Mouse (Mus musculus): Measurements from ENCODE around the gene Olfr1275. TPM values are rescaled to one million over a fixed set of nuclear protein-coding genes. Genes with fewer than 3 reads are reported as not detected.

Gene Olfr1275
- not detected in 2 replicates for polyA plus RNA-seq (2014; fragmentation: Nextera tagmentation; extraction: Ambion mirVana)

DNA sequence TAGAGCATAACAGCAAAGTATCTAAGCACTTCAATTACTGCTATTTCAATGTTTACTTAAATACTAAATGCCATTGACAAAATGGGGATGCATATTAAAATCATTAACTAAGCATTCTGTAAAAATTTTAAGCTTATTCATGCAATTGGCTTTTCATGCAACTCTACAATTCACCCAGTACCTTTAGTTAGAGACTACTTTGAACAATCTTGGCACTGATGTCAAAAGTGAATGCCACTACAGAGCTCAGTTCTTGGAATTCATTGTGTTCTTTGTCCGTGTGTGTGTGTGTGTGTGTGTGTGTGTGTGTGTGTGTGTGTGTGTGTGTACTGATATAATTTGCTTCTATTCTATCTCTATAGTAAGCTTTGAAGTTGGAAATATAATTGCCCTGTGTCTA is at the start of gene Olfr1275:
TSS of gene Olfr1275 (minus strand) at position 101 of the 400 bp plus-strand sequence.
- Histone ChIP-seq H3K36me3 (ENCODE audit: control insufficient read depth, insufficient read depth, low read length) (no peaks in the 10 kb centered on the region), H3K9me3 (ENCODE audit: control insufficient read depth, low read depth, low read length) (no peaks in the 10 kb centered on the region), H3K27me3 (ENCODE audit: control insufficient read depth, insufficient read depth, low read length) (no peaks in the 10 kb centered on the region), H3K4me2 (replicated peaks; ENCODE audit: low read depth, low read length) (no peak within 1 kb of the TSS), H3K4me3 (ENCODE audit: low read depth, low read length) (no peak within 1 kb of the TSS), H3K9ac (replicated peaks; ENCODE audit: low read depth, low read length) (no peak within 1 kb of the TSS), H3K27ac (ENCODE audit: low read length) (no peak within 1 kb of the TSS), H3K4me1 (ENCODE audit: control insufficient read depth, insufficient read depth, low read length) (no peaks in the 10 kb centered on the region)
- ATAC-seq (ENCODE audit: insufficient number of reproducible peaks, insufficient read depth, low FRiP score, low read depth), result no peak
- 89% methylated on average over 1 of the region's 1 CpGs for WGBS

DNA sequence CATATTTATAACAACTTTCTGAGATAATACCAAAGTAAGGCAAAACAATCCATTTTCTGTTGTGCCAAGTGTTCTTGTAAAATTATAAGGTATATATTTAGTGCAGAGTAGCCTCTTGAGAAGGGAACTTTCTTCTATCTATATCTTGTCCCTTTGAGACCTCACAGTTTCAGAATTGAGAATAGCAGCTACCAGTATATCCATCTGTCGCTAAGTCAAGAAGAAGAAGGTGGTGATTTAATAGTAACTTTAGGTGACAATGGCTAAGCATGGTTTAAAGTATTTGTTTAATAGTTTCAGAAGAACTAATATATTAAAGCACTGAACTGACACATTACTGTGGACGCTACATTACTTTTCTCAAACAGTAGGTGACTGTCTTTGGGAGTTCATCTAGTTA is 38.9 kb upstream of the Olfr1275 start, which contains the start of gene Olfr1277:
TSS of gene Olfr1277 (minus strand) at position 101 of the 400 bp plus-strand sequence.
- Histone ChIP-seq H3K4me3 (ENCODE audit: low read depth, low read length) (no peak within 1 kb of the TSS), H3K36me3 (ENCODE audit: control insufficient read depth, insufficient read depth, low read length) (no peaks in the 10 kb centered on the region), H3K27ac (ENCODE audit: low read length) (no peak within 1 kb of the TSS), H3K9me3 (ENCODE audit: control insufficient read depth, low read depth, low read length) (no peaks in the 10 kb centered on the region), H3K4me2 (replicated peaks; ENCODE audit: low read depth, low read length) (no peak within 1 kb of the TSS), H3K27me3 (ENCODE audit: control insufficient read depth, insufficient read depth, low read length) (no peaks in the 10 kb centered on the region), H3K9ac (replicated peaks; ENCODE audit: low read depth, low read length) (no peak within 1 kb of the TSS), H3K4me1 (ENCODE audit: control insufficient read depth, insufficient read depth, low read length) (no peaks in the 10 kb centered on the region)
- ATAC-seq (ENCODE audit: insufficient number of reproducible peaks, insufficient read depth, low FRiP score, low read depth), result no peak
- WGBS, result 79% methylated on average over 2 of the region's 2 CpGs

DNA sequence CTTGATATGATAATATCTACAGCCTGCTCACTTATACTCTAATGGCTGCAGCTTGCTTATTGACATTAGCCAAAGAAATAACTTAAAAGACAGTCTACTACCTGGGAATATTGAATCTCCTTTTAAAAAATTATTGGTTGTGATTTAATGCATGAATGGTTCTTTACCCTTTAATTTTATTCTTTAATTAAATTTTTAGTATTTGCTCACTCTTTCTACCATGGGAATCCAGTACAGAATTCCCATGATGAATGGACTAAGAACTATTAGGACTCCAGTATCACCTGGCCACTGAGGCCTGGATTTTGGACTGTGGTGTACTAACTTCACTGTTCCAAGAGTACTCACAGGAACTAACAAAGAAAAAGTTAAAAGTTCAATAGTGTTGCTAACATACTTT is 19.1 kb upstream of the Olfr1275 start, which contains the start of gene Olfr1276:
TSS of gene Olfr1276 (plus strand) at position 301 of the 400 bp plus-strand sequence.
- no peak within 1 kb of the TSS for H3K4me2 ChIP-seq (replicated peaks; ENCODE audit: low read depth, low read length)
- H3K9ac ChIP-seq (replicated peaks; ENCODE audit: low read depth, low read length), result no peak within 1 kb of the TSS
- H3K27ac ChIP-seq (ENCODE audit: low read length), result no peak within 1 kb of the TSS
- H3K9me3 ChIP-seq (ENCODE audit: control insufficient read depth, low read depth, low read length), result no peaks in the 10 kb centered on the region
- no peaks in the 10 kb centered on the region for H3K27me3 ChIP-seq (ENCODE audit: control insufficient read depth, insufficient read depth, low read length)
- no peak for ATAC-seq (ENCODE audit: insufficient number of reproducible peaks, insufficient read depth, low FRiP score, low read depth)
- H3K36me3 ChIP-seq (ENCODE audit: control insufficient read depth, insufficient read depth, low read length), result no peaks in the 10 kb centered on the region
- H3K4me3 ChIP-seq (ENCODE audit: low read depth, low read length), result no peak within 1 kb of the TSS
- H3K4me1 ChIP-seq (ENCODE audit: control insufficient read depth, insufficient read depth, low read length), result no peaks in the 10 kb centered on the region

DNA sequence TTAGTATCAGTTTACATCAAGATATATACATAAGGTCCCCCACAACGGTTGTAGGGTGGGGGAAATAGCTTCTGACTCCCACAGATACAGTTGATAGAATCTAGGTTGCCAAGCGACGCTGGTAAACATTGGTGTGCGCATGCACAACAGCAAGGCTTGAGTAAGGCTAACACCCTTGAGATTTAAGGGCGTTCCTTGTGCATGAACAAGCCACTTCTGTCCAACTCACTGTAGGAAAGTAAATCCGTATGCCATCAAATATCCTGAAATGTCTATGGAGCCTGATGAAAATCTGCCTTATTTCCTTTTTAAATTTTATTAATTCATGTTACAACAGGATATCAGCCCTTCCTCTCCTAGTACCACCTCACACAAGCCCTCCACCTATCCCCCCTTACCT is 5.6 kb downstream of the Olfr1275 start, which contains the start of gene 4930430A15Rik:
TSS of gene 4930430A15Rik (minus strand) at position 101 of the 400 bp plus-strand sequence.
- Histone ChIP-seq H3K9ac (replicated peaks; ENCODE audit: low read depth, low read length) (no peak within 1 kb of the TSS), H3K36me3 (ENCODE audit: control insufficient read depth, insufficient read depth, low read length) (no peaks in the 10 kb centered on the region), H3K27ac (ENCODE audit: low read length) (no peak within 1 kb of the TSS), H3K4me3 (ENCODE audit: low read depth, low read length) (no peak within 1 kb of the TSS), H3K9me3 (ENCODE audit: control insufficient read depth, low read depth, low read length) (no peaks in the 10 kb centered on the region), H3K4me1 (ENCODE audit: control insufficient read depth, insufficient read depth, low read length) (no peaks in the 10 kb centered on the region), H3K27me3 (ENCODE audit: control insufficient read depth, insufficient read depth, low read length) (no peaks in the 10 kb centered on the region), H3K4me2 (replicated peaks; ENCODE audit: low read depth, low read length) (no peak within 1 kb of the TSS)
- WGBS, result 84% methylated on average over 6 of the region's 6 CpGs
- ATAC-seq (ENCODE audit: insufficient number of reproducible peaks, insufficient read depth, low FRiP score, low read depth), result no peak

DNA sequence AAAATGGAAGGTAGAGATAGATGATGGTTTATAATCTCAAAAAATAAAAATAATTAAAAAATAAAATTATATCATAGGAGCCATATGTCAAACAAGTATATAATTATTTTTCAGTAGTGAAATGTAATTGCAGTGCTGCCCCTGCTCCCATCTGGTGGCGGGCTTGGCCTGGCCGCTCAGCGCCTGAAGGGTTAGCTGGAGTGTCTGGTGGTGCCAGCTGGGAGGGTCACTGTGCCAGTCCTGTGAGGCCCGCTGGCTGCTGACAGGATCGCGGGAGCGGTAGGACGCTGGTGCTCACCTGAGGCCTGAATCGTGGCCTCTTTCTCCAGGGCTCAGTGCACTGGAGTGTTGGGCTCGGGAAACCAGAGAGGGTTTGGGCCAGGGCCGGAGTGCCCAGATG is 53.0 kb downstream of the Olfr1275 start:
- Histone ChIP-seq H3K9ac (replicated peaks; ENCODE audit: low read depth, low read length) (no peak overlapping the region), H3K4me2 (replicated peaks; ENCODE audit: low read depth, low read length) (no peak overlapping the region), H3K9me3 (ENCODE audit: control insufficient read depth, low read depth, low read length) (no peaks in the 10 kb centered on the region), H3K36me3 (ENCODE audit: control insufficient read depth, insufficient read depth, low read length) (no peaks in the 10 kb centered on the region), H3K27me3 (ENCODE audit: control insufficient read depth, insufficient read depth, low read length) (no peaks in the 10 kb centered on the region), H3K4me1 (ENCODE audit: control insufficient read depth, insufficient read depth, low read length) (no peaks in the 10 kb centered on the region), H3K4me3 (ENCODE audit: low read depth, low read length) (no peak overlapping the region), H3K27ac (ENCODE audit: low read length) (no peak overlapping the region)
- no peak for ATAC-seq (ENCODE audit: insufficient number of reproducible peaks, insufficient read depth, low FRiP score, low read depth)
- WGBS, result 93% methylated on average over 11 of the region's 11 CpGs

Other genes with a start within 250 kb of the Olfr1275 start
- not detected in 2 replicates for gene Gm13941, start 129.3 kb downstream of the Olfr1275 start, polyA plus RNA-seq (2014; fragmentation: Nextera tagmentation; extraction: Ambion mirVana)
- gene Gm15130, start 82.3 kb downstream of the Olfr1275 start, polyA plus RNA-seq (2014; fragmentation: Nextera tagmentation; extraction: Ambion mirVana), result not detected in 2 replicates
- not detected in 2 replicates for gene 4930430A15Rik, start 5.7 kb downstream of the Olfr1275 start, polyA plus RNA-seq (2014; fragmentation: Nextera tagmentation; extraction: Ambion mirVana)
- not detected in 2 replicates for gene Olfr1276, start 19.2 kb upstream of the Olfr1275 start, polyA plus RNA-seq (2014; fragmentation: Nextera tagmentation; extraction: Ambion mirVana)
- gene Olfr1277, start 38.8 kb upstream of the Olfr1275 start, polyA plus RNA-seq (2014; fragmentation: Nextera tagmentation; extraction: Ambion mirVana), result not detected in 2 replicates
- gene Olfr1278, start 54.9 kb upstream of the Olfr1275 start, polyA plus RNA-seq (2014; fragmentation: Nextera tagmentation; extraction: Ambion mirVana), result not detected in 2 replicates
- gene Olfr1279, start 65.3 kb upstream of the Olfr1275 start, polyA plus RNA-seq (2014; fragmentation: Nextera tagmentation; extraction: Ambion mirVana), result not detected in 2 replicates
- not detected in 2 replicates for gene Olfr1280, start 78.7 kb upstream of the Olfr1275 start, polyA plus RNA-seq (2014; fragmentation: Nextera tagmentation; extraction: Ambion mirVana)
- not detected in 2 replicates for gene Olfr1281, start 91.2 kb upstream of the Olfr1275 start, polyA plus RNA-seq (2014; fragmentation: Nextera tagmentation; extraction: Ambion mirVana)
- not detected in 2 replicates for gene Olfr1282, start 100.8 kb upstream of the Olfr1275 start, polyA plus RNA-seq (2014; fragmentation: Nextera tagmentation; extraction: Ambion mirVana)
- gene Olfr1283, start 131.5 kb upstream of the Olfr1275 start, polyA plus RNA-seq (2014; fragmentation: Nextera tagmentation; extraction: Ambion mirVana), result not detected in 2 replicates
- gene Olfr1284, start 140.2 kb upstream of the Olfr1275 start, polyA plus RNA-seq (2014; fragmentation: Nextera tagmentation; extraction: Ambion mirVana), result not detected in 2 replicates
- not detected in 2 replicates for gene Olfr1286, start 187.8 kb upstream of the Olfr1275 start, polyA plus RNA-seq (2014; fragmentation: Nextera tagmentation; extraction: Ambion mirVana)
- not detected in 2 replicates for gene Olfr1287, start 213.9 kb upstream of the Olfr1275 start, polyA plus RNA-seq (2014; fragmentation: Nextera tagmentation; extraction: Ambion mirVana)
- not detected in 2 replicates for gene Olfr1288, start 238.8 kb upstream of the Olfr1275 start, polyA plus RNA-seq (2014; fragmentation: Nextera tagmentation; extraction: Ambion mirVana)
- gene Olfr1289, start 245.5 kb upstream of the Olfr1275 start, polyA plus RNA-seq (2014; fragmentation: Nextera tagmentation; extraction: Ambion mirVana), result not detected in 2 replicates